Mouse (Mus musculus): ENCODE measurements around the gene Ttc9.

- TF ChIP-seq CTCF (IDR thresholded peaks at IDR 0.05; ENCODE audit: low read depth, low read length) (no peak), GATA1 (IDR thresholded peaks at IDR 0.05; ENCODE audit: borderline replicate concordance, low read length) (no peak)
Measured at GRCm38 (mm10) chr12:81683395-81683794, 52.3 kb downstream of the Ttc9 start.

Data from G1E (cell line).